Mouse (Mus musculus) midbrain, embryonic 16.5 days (tissue): ENCODE results near the gene Gm13278. TPM values are rescaled to one million over a fixed set of nuclear protein-coding genes. Genes with fewer than 3 reads are reported as not detected.
"Not testable (repeated sequence)": the region's sequence is repeated elsewhere in the genome, so short reads cannot be mapped to it uniquely, and the experiment has no call there.

ENCODE experiments used
- ATAC-seq: fragments of 200-750 bp; cut with Nextera tagmentation; 2 replicates; pipeline ENCODE4 v1.8.0; 2017; ENCODE audit warnings: moderate TSS enrichment
- H3K27ac ChIP-seq: fragments of 300-500 bp; sonication (generic); 2 replicates; pipeline ENCODE4 v1.5.1; 2014; ENCODE audit warnings: mild to moderate bottlenecking, low read length, mixed read lengths
- H3K27me3 ChIP-seq: fragments of 300-500 bp; sonication (generic); 2 replicates; pipeline ENCODE4 v1.6.1; 2014; ENCODE audit warnings: low read depth, low read length, mixed read lengths; ENCODE audit not compliant: control insufficient read depth, insufficient read depth
- H3K36me3 ChIP-seq: fragments of 300-500 bp; sonication (generic); 2 replicates; pipeline ENCODE4 v1.6.1; 2014; ENCODE audit warnings: mild to moderate bottlenecking, low read length, moderate library complexity, mixed read lengths; ENCODE audit not compliant: control insufficient read depth, insufficient read depth
- H3K4me1 ChIP-seq: fragments of 300-500 bp; sonication (generic); 2 replicates; pipeline ENCODE4 v1.6.1; 2014; ENCODE audit warnings: mild to moderate bottlenecking, low read length, mixed read lengths; ENCODE audit not compliant: control insufficient read depth, insufficient read depth
- H3K4me2 ChIP-seq: fragments of 300-500 bp; sonication (generic); 2 replicates; pipeline ENCODE4 v1.6.1; 2014; ENCODE audit warnings: mild to moderate bottlenecking, low read length, mixed read lengths
- H3K4me3 ChIP-seq: fragments of 300-500 bp; sonication (generic); 2 replicates; pipeline ENCODE4 v1.5.1; 2014; ENCODE audit warnings: low read depth, mild to moderate bottlenecking, low read length, moderate library complexity, mixed read lengths
- H3K9ac ChIP-seq: fragments of 300-500 bp; sonication (generic); 2 replicates; pipeline ENCODE4 v1.6.1; 2014; ENCODE audit warnings: low read depth, low read length, mixed read lengths
- H3K9me3 ChIP-seq: fragments of 300-500 bp; sonication (generic); replicated peaks from 2 replicates; pipeline ENCODE4 v1.6.1; 2014; ENCODE audit warnings: mild to moderate bottlenecking, low read length, mixed read lengths; ENCODE audit not compliant: control insufficient read depth, poor library complexity, severe bottlenecking
- WGBS: fragments of 180-500 bp; shearing (Covaris S2); extraction: QIAGEN DNeasy Blood & Tissue Kit; methylation state at CpG from one replicate; pipeline ENCODE4 v1.1.7; 2014; 5-methylcytosine and 5-hydroxymethylcytosine counted together
- polyA plus RNA-seq: library from polyadenylated mRNA; unstranded; fragments of >200 nt; fragmentation: Nextera tagmentation; extraction: Ambion mirVana; gene quantifications from 2 replicates; pipeline ENCODE4 v1.2.1, GENCODE M21; 2015

Gene Gm13278
- polyA plus RNA-seq, 1 experiment from 2014 or later, result not detected

GRCm38 (mm10) chr4:88759610-88760268, 31.6 kb upstream of the Gm13278 start, which contains the start of gene Gm13283:
TSS of gene Gm13283 (plus strand) at chr4:88760119.
- ATAC-seq, H3K4me1 ChIP-seq, H3K9ac ChIP-seq, H3K36me3 ChIP-seq, H3K9me3 ChIP-seq, H3K27ac ChIP-seq, H3K27me3 ChIP-seq: not testable (repeated sequence)
- H3K4me3 ChIP-seq, result peak within 1 kb of the TSS; percentile 32
- peak within 1 kb of the TSS; percentile 60 for H3K4me2 ChIP-seq
- 36% methylated on average over 6 of the region's 14 CpGs for WGBS

- H3K4me1 ChIP-seq, H3K36me3 ChIP-seq, H3K27me3 ChIP-seq, ATAC-seq, H3K9me3 ChIP-seq, H3K9ac ChIP-seq, H3K27ac ChIP-seq: not testable (repeated sequence)
- Histone ChIP-seq H3K4me3 (peak overlapping the region; percentile 32), H3K4me2 (peak overlapping the region; percentile 60)
- WGBS, result 0% methylated on average over 12 of the region's 28 CpGs
Observed at GRCm38 (mm10) chr4:88760431-88760830, 30.9 kb upstream of the Gm13278 start.

GRCm38 (mm10) chr4:88761776-88762175, 29.6 kb upstream of the Gm13278 start:
- not testable (repeated sequence) for H3K4me1 ChIP-seq, H3K27ac ChIP-seq, H3K9ac ChIP-seq, H3K9me3 ChIP-seq, H3K4me2 ChIP-seq, H3K36me3 ChIP-seq, ATAC-seq, H3K27me3 ChIP-seq, H3K4me3 ChIP-seq
- 65% methylated on average over 6 of the region's 8 CpGs for WGBS

- H3K27me3 ChIP-seq, ATAC-seq, H3K9ac ChIP-seq, H3K27ac ChIP-seq, H3K36me3 ChIP-seq, H3K4me2 ChIP-seq, H3K4me1 ChIP-seq, H3K9me3 ChIP-seq, H3K4me3 ChIP-seq: not testable (repeated sequence)
- 59% methylated on average over 7 of the region's 9 CpGs for WGBS
Observed at GRCm38 (mm10) chr4:88762341-88762740, 29.0 kb upstream of the Gm13278 start.

- ATAC-seq, H3K9ac ChIP-seq: not testable (repeated sequence)
- 5% methylated on average over 21 of the region's 42 CpGs for WGBS
Observed at GRCm38 (mm10) chr4:88763384-88764018, 27.8 kb upstream of the Gm13278 start.

GRCm38 (mm10) chr4:88773534-88773933, 17.8 kb upstream of the Gm13278 start, which contains the start of gene Gm13290:
TSS of gene Gm13290 (plus strand) at chr4:88773834.
- not testable (repeated sequence) for H3K27me3 ChIP-seq, H3K9ac ChIP-seq, H3K4me3 ChIP-seq, H3K36me3 ChIP-seq, H3K4me1 ChIP-seq, H3K27ac ChIP-seq, H3K9me3 ChIP-seq, ATAC-seq, H3K4me2 ChIP-seq
- no CpG with 5 or more reads among the region's 32 CpGs for whole genome bisulfite sequencing

More at GRCm38 (mm10) chr4:88763384-88764018, 27.8 kb upstream of the Gm13278 start:
- H3K27me3 ChIP-seq, H3K27ac ChIP-seq, H3K36me3 ChIP-seq, H3K4me1 ChIP-seq, H3K9me3 ChIP-seq: not testable (repeated sequence)
- peak overlapping the region; percentile 34 for H3K4me3 ChIP-seq
- H3K4me2 ChIP-seq, result peak overlapping the region; percentile 60

GRCm38 (mm10) chr4:88776622-88777021, 14.7 kb upstream of the Gm13278 start, which contains the start of gene Gm13289:
TSS of gene Gm13289 (plus strand) at chr4:88776922.
- not testable (repeated sequence) for H3K4me1 ChIP-seq, H3K36me3 ChIP-seq, H3K4me2 ChIP-seq, H3K9me3 ChIP-seq, H3K9ac ChIP-seq, H3K4me3 ChIP-seq, ATAC-seq, H3K27ac ChIP-seq, H3K27me3 ChIP-seq
- WGBS, result no CpG with 5 or more reads among the region's 29 CpGs

- not testable (repeated sequence) for H3K27ac ChIP-seq, H3K27me3 ChIP-seq, H3K4me3 ChIP-seq, H3K36me3 ChIP-seq, H3K9ac ChIP-seq, ATAC-seq, H3K4me1 ChIP-seq, H3K4me2 ChIP-seq, H3K9me3 ChIP-seq
- no CpG with 5 or more reads among the region's 29 CpGs for WGBS
Observed at GRCm38 (mm10) chr4:88779550-88779949, 11.8 kb upstream of the Gm13278 start, which contains the start of gene Gm13272. TSS of gene Gm13272 (plus strand) at chr4:88779850.

GRCm38 (mm10) chr4:88780320-88780719, 11.0 kb upstream of the Gm13278 start:
- not testable (repeated sequence) for H3K27ac ChIP-seq, H3K27me3 ChIP-seq, H3K36me3 ChIP-seq, H3K9me3 ChIP-seq, H3K4me2 ChIP-seq, H3K4me3 ChIP-seq, H3K4me1 ChIP-seq, ATAC-seq, H3K9ac ChIP-seq
- 46% methylated on average over 15 of the region's 18 CpGs for WGBS
